Mouse (Mus musculus) lung, postnatal 0 days (tissue): Measurements from ENCODE around the gene Atp6v1g3.

Source experiments
- CTCF ChIP-seq: IDR thresholded peaks from 2 replicates; pipeline ENCODE4 v1.5.1; 2016; ENCODE audit warnings: antibody characterized with exemption, mild to moderate bottlenecking
- EP300 ChIP-seq: IDR thresholded peaks from 2 replicates; pipeline ENCODE4 v1.6.1; 2016; ENCODE audit warnings: antibody characterized with exemption, mild to moderate bottlenecking, control low read depth

DNA sequence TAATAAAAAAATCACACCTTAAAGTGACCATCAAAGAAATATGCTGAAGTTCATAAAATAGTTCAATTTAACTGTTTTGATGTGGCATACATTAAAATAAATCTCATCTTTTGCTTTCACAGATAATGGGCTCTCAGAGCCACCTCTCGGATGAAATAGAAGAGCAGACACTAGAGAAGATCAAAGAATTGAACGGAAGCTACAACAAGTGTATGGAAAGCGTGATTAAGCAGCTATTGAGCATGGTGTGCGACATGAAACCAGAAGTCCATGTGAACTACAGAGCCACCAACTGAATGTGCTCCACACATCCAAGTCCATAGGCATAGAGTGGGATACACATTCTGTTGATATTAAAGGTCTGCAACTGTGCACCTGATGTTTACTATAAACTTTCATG, 14.1 kb downstream of the Atp6v1g3 start:
- no peak for TF ChIP-seq CTCF
- TF ChIP-seq EP300, result no peak
